Mouse (Mus musculus) kidney, adult 2 months (tissue): ENCODE results near the gene Olfr646.

Source experiments
- CTCF ChIP-seq: fragments of 200-500 bp; conservative IDR thresholded peaks from 2 replicates; pipeline ENCODE4 v1.5.1; 2011; ENCODE audit warnings: low read depth, mild to moderate bottlenecking, control low read depth, low read length, moderate library complexity, mixed read lengths; ENCODE audit not compliant: insufficient read depth, insufficient read length
- POLR2A ChIP-seq: fragments of 200-500 bp; IDR thresholded peaks from one replicate; pipeline ENCODE4 v1.6.1; 2011; ENCODE audit warnings: low read depth, low read length, control low read depth

DNA sequence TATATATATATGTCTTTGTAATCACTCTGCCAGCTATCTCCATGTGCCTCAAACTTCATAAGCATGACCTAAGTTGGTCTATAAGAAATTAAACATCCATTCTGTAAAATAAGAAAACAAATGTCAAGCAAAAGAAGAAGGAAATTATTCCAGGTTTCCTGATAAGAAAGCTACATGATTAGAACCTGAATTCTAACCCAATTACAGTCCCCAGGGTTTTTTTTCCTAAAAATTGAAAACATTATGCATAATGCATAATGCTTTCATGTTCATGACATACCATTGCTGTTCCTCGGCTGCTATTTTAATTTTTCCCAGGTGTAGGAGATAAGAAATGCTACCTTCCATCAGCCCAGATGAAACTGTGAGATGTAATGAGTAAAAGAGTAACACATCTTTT is 19.3 kb upstream of the Olfr646 start, which contains the start of gene Olfr645:
- TF ChIP-seq CTCF (no peak), POLR2A (no peak)
